Mouse (Mus musculus): ENCODE measurements around the gene Angptl6. TPM values are rescaled to one million over a fixed set of nuclear protein-coding genes. Genes with fewer than 3 reads are reported as not detected.

Gene Angptl6
- polyA plus RNA-seq, 2 experiments: 3.1 to 4.3 TPM

GRCm38 (mm10) chr9:20889185-20890141 is 9.9 kb upstream of the Angptl6 start:
- Histone ChIP-seq H3K4me3 (replicated peaks; ENCODE audit: low read length) (peak overlapping the region; percentile 95), H3K36me3 (ENCODE audit: control insufficient read depth, insufficient read depth, low read length) (peaks cover 53% of the 10 kb centered on the region), H3K27me3 (ENCODE audit: control insufficient read depth, insufficient read depth, low read length) (no peaks in the 10 kb centered on the region), H3K9ac (ENCODE audit: low read depth, low read length, severe bottlenecking) (no peak overlapping the region), H3K9me3 (ENCODE audit: control insufficient read depth, low read length) (no peaks in the 10 kb centered on the region), H3K27ac (replicated peaks; ENCODE audit: low read depth, low read length) (no peak overlapping the region), H3K4me2 (replicated peaks; ENCODE audit: low read depth, low read length, severe bottlenecking) (peak overlapping the region; percentile 54), H3K4me1 (ENCODE audit: control insufficient read depth, insufficient read depth, low read length) (no peaks in the 10 kb centered on the region)
- no peak for DNase-seq (ENCODE audit: low spot score)
- no peak; the same call in 1 of the 2 replicates for ATAC-seq (ENCODE audit: low FRiP score, low read depth)
- TF ChIP-seq POLR2A (IDR thresholded peaks at IDR 0.05; ENCODE audit: borderline replicate concordance, extremely low read depth, insufficient read depth, insufficient read length): no peak
- WGBS: 82% methylated on average over 29 of the region's 29 CpGs

GRCm38 (mm10) chr9:20888386-20888765 is 8.8 kb upstream of the Angptl6 start:
- H3K27ac ChIP-seq (replicated peaks; ENCODE audit: low read depth, low read length): peak overlapping the region; percentile 94

GRCm38 (mm10) chr9:20887704-20888385 is 8.3 kb upstream of the Angptl6 start, which contains the start of gene Ppan:
TSS of gene Ppan (plus strand) at chr9:20888175.
- under 1% methylated on average over 36 of the region's 43 CpGs for WGBS
- Histone ChIP-seq H3K9me3 (ENCODE audit: control insufficient read depth, low read length) (no peaks in the 10 kb centered on the region), H3K9ac (ENCODE audit: low read depth, low read length, severe bottlenecking) (peak within 1 kb of the TSS; percentile 86), H3K4me2 (replicated peaks; ENCODE audit: low read depth, low read length, severe bottlenecking) (peak within 1 kb of the TSS; percentile 54), H3K27ac (replicated peaks; ENCODE audit: low read depth, low read length) (peak within 1 kb of the TSS; percentile 94), H3K27me3 (ENCODE audit: control insufficient read depth, insufficient read depth, low read length) (no peaks in the 10 kb centered on the region), H3K4me3 (replicated peaks; ENCODE audit: low read length) (peak within 1 kb of the TSS; percentile 95), H3K36me3 (ENCODE audit: control insufficient read depth, insufficient read depth, low read length) (peaks cover 37% of the 10 kb centered on the region), H3K4me1 (ENCODE audit: control insufficient read depth, insufficient read depth, low read length) (no peaks in the 10 kb centered on the region)
- TF ChIP-seq POLR2A (IDR thresholded peaks at IDR 0.05; ENCODE audit: borderline replicate concordance, extremely low read depth, insufficient read depth, insufficient read length): peak; percentile 60; the same call in 1 of the 2 replicates
- ATAC-seq (ENCODE audit: low FRiP score, low read depth) (peak; percentile 94), DNase-seq (ENCODE audit: low spot score) (peak; percentile 95)

More at GRCm38 (mm10) chr9:20888386-20888765, 8.8 kb upstream of the Angptl6 start:
- peaks cover 42% of the 10 kb centered on the region for H3K36me3 ChIP-seq (ENCODE audit: control insufficient read depth, insufficient read depth, low read length)
- TF ChIP-seq POLR2A (IDR thresholded peaks at IDR 0.05; ENCODE audit: borderline replicate concordance, extremely low read depth, insufficient read depth, insufficient read length): no peak
- WGBS: 0% methylated on average over 30 of the region's 30 CpGs
- no peaks in the 10 kb centered on the region for H3K27me3 ChIP-seq (ENCODE audit: control insufficient read depth, insufficient read depth, low read length)
- DNase-seq (ENCODE audit: low spot score): no peak
- H3K4me2 ChIP-seq (replicated peaks; ENCODE audit: low read depth, low read length, severe bottlenecking): peak overlapping the region; percentile 54
- no peaks in the 10 kb centered on the region for H3K9me3 ChIP-seq (ENCODE audit: control insufficient read depth, low read length)
- H3K4me1 ChIP-seq (ENCODE audit: control insufficient read depth, insufficient read depth, low read length): no peaks in the 10 kb centered on the region
- peak overlapping the region; percentile 86 for H3K9ac ChIP-seq (ENCODE audit: low read depth, low read length, severe bottlenecking)
- ATAC-seq (ENCODE audit: low FRiP score, low read depth): peak; percentile 28
- peak overlapping the region; percentile 95 for H3K4me3 ChIP-seq (replicated peaks; ENCODE audit: low read length)

- no peak for TF ChIP-seq POLR2A (IDR thresholded peaks at IDR 0.05; ENCODE audit: borderline replicate concordance, extremely low read depth, insufficient read depth, insufficient read length)
- Histone ChIP-seq H3K27ac (replicated peaks; ENCODE audit: low read depth, low read length) (no peak overlapping the region; the same call in 1 of the 2 replicates), H3K9me3 (ENCODE audit: control insufficient read depth, low read length) (no peaks in the 10 kb centered on the region), H3K4me1 (ENCODE audit: control insufficient read depth, insufficient read depth, low read length) (no peaks in the 10 kb centered on the region), H3K4me3 (replicated peaks; ENCODE audit: low read length) (no peak overlapping the region), H3K4me2 (replicated peaks; ENCODE audit: low read depth, low read length, severe bottlenecking) (no peak overlapping the region), H3K36me3 (ENCODE audit: control insufficient read depth, insufficient read depth, low read length) (peaks cover 30% of the 10 kb centered on the region), H3K27me3 (ENCODE audit: control insufficient read depth, insufficient read depth, low read length) (no peaks in the 10 kb centered on the region), H3K9ac (ENCODE audit: low read depth, low read length, severe bottlenecking) (no peak overlapping the region)
- ATAC-seq (ENCODE audit: low FRiP score, low read depth): no peak
- WGBS: 92% methylated on average over 6 of the region's 6 CpGs
- no peak for DNase-seq (ENCODE audit: low spot score)
Observed at GRCm38 (mm10) chr9:20887191-20887590, 7.7 kb upstream of the Angptl6 start.

GRCm38 (mm10) chr9:20886563-20886962 is 7.0 kb upstream of the Angptl6 start:
- no peaks in the 10 kb centered on the region for H3K4me1 ChIP-seq (ENCODE audit: control insufficient read depth, insufficient read depth, low read length)
- H3K36me3 ChIP-seq (ENCODE audit: control insufficient read depth, insufficient read depth, low read length): peaks cover 24% of the 10 kb centered on the region
- H3K27ac ChIP-seq (replicated peaks; ENCODE audit: low read depth, low read length): no peak overlapping the region
- WGBS: 96% methylated on average over 2 of the region's 2 CpGs
- DNase-seq (ENCODE audit: low spot score): no peak
- ATAC-seq (ENCODE audit: low FRiP score, low read depth): no peak
- H3K4me2 ChIP-seq (replicated peaks; ENCODE audit: low read depth, low read length, severe bottlenecking): no peak overlapping the region
- H3K4me3 ChIP-seq (replicated peaks; ENCODE audit: low read length): no peak overlapping the region
- no peaks in the 10 kb centered on the region for H3K9me3 ChIP-seq (ENCODE audit: control insufficient read depth, low read length)
- H3K27me3 ChIP-seq (ENCODE audit: control insufficient read depth, insufficient read depth, low read length): no peaks in the 10 kb centered on the region
- no peak overlapping the region for H3K9ac ChIP-seq (ENCODE audit: low read depth, low read length, severe bottlenecking)
- no peak for TF ChIP-seq POLR2A (IDR thresholded peaks at IDR 0.05; ENCODE audit: borderline replicate concordance, extremely low read depth, insufficient read depth, insufficient read length)
